Mouse (Mus musculus) spleen, postnatal 4 days (tissue): ENCODE results near the gene Ppp6r2.
A peak's percentile ranks its signal among the peaks of the same experiment; 100 is the strongest.

Experiments used
- DNase-seq, 2 experiments: peaks; one replicate each; pipeline ENCODE4 v3.0.0; 2022; ENCODE audit warnings: low spot score in 2 of 2

The Ppp6r2 gene

DNA sequence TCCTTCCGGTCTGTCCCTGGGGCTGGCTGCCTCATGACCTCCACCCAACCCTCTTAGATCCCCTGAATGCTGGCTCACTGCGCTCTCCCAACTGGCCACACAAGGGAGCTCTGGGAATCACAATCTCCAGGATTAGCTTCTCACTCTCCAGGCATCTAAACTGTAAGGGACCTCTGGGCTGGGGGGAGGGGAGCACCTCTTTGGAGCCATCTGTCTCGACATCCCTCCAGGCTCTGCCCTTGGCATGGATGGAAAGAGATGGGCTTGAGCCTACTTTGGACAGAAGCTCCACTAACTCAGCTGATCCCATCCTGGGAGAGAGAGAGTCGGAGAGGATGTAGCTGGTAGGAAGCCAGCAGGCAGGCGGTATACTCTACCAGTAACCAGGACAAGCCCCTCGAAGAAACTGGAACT, 29.0 kb upstream of the Ppp6r2 start:
- DNase-seq: no peak

DNA sequence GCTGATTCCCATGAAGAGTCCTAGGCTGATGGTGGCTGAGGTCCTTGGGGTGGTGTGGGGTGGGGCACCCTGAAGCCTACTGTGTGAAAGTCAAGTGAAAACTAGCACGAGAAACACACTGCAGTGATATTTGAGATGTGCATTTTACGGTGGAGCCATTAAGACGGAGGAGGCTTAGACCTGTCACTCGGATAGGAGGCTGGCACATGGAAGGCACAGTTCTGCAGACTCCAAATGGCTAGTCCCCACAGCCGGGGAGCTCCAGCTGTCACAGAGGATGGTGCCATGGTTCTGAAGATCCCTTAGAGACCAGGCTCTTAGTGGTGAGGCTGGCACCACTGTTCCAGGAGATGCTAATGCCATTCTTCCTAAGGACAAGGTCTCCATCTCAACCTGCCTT, 28.5 kb upstream of the Ppp6r2 start:
- no peak for DNase-seq

DNA sequence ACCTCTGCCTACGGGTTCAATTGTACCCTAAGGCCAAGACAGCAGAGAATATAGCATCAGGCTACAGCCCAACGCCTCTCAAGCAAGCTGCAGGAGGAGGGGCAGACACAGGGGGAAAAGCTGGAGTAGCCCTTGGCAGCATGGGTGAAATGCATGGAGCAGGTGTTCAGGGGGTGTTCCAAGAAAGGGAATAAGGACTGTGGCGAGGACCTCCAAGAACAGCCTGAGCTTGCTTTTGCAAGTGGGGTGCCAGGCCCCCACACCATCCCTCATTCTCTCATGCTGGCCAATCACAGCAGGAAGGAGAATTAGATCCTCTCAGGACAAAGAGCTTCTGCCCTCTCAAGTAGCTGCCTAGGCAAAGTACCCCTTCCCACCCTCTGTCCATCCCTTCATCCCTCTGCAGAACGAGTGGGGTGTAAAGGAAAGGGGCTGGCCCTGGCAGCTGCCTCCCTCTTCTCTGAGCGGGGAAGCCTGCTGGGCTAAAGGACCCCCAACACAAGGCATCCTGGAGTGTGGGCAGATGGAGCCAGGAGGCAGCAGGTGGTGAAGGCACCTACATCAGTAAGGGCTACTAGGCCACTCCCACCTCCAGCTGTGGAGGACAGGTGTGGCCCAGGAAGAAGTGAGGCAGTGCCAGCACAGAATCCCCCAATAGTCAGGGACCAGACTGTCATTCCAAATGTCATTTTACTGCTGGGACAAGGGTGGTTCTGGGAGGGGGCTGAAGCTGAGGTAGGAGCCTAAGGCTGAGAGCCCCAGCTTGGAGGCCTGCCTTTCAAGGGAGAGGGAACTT, 27.0 kb upstream of the Ppp6r2 start:
- DNase-seq: no peak

DNA sequence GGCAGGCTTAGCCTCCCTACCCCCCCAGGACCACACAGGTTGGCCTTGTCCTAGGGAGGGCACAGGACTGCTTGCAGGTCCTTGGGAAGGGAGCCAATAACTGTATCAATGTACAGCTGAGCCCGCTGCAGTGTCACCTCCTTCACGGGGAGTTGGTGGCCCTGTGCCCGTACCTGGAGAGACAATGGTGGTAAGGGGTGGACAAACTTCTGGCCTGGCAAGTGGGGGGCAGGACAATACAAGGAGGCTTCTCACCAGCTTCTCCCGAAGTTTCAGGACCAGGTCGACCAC, 26.5 kb upstream of the Ppp6r2 start:
- no peak for DNase-seq

DNA sequence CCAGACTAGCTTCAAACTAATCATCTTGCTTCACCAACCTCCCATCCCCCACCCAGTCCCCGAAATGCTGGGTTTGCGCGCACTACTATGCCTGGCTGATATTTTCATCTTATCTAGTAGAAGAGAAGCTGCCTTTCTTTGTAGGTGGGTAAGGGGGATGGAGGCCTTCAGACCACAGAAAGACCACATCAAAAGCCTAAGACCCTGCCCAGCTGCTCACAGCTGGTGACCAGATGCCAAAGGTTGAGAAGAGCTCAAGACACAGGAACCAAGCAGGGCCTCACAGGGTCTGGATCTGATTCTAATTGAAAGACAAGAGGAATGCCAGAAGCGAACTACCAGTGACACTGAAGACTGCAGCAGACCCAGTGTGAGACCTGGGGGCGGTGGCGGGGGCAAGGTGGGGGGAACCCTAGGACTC, 16.1 kb upstream of the Ppp6r2 start:
- DNase-seq: peak in 1 of 2 experiments; percentile 65

DNA sequence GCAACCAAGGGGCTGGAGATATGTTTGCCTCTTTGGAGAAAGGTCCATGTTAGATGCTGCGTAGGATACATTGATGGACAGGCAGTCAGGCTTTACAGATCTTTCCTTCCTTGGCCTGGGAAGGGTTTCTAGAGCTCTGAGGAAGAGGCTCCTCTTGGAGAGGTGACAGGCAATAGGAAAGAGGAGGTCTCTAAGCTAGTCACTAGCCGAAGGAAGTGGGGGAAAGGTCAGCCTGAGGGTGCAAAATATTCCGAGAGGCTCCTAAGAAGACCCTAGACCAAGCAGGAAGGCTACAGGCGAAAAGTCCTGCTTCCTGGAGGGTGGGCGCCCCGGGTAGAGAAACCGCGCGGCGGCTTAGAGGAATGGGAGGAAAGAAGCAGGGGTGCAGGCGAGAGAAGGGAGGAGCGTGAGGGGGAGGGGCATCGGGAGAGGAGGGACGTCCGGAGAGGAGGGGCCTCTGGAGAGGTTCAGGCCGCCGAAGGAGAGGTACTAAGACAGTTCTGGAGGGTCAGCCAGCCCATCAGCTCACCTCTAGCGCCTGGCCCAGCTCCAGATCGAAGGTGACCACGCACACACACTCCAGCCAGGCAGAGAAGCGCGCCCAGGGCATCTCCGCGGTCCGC, 15.6 kb upstream of the Ppp6r2 start:
- peak; percentile 91 to 93 for DNase-seq

DNA sequence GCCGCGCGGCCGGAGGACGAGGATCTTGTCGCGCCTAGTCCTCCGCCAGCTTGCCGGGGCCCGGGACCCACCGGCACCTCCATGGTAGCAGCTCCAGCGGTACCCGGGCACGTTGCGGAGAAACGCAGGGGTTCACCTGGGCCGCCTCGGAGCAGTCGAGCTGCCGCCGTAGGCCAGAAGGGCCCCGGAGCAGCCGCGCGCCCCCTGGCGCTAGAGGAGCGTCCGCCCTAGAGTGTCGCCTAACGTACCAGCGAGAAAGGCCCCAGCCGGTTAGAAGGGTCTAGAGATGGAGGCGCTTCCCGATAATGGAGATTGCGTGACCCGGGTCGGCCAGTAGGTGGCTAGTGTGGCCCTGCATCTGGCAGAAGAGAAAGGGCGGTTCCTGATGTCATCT, 15.0 kb upstream of the Ppp6r2 start, which contains the start of gene Dennd6b:
TSS of gene Dennd6b (minus strand) at position 184 of the 394 bp plus-strand sequence.
- peak; percentile 98 to 99 for DNase-seq

DNA sequence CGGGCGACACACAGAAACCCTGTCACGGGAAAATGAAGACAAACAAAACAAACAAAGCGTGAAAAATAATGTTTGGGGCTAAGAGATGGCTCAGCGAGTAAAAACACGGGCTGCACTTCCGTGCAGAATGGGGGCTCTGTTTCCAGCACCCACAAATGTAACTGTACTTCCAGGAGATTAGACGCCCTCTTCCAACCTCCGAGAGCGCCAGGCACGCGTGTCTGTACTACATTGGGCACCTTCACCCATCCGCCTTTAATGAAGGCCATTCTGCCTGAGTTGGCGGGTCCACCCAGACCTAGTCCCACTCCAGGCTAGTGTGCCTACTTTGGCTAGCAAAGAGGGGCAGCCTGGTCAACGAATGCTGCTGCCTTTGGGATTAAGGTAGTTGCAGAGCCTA, 14.3 kb upstream of the Ppp6r2 start:
- DNase-seq: peak in 1 of 2 experiments; percentile 61

DNA sequence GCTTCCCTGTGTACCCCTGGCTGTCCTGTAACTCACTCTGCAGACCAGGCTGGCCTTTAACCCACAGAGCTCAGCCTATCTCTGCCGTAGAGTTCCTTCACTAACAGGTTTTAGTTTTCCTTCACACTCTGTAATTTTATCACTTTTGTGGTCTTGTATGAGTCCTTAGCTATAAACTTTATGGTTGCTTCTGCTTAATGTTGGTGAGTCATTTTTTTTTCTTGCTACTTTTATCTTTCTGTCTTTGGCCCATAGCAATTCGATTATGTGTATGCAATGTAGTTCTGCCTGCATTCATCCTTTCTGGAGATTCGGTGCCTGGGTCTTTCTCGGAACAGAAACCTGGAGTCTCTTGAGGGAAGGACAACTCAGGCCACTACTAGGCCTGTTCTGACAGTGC, 3.9 kb upstream of the Ppp6r2 start:
- DNase-seq: no peak

DNA sequence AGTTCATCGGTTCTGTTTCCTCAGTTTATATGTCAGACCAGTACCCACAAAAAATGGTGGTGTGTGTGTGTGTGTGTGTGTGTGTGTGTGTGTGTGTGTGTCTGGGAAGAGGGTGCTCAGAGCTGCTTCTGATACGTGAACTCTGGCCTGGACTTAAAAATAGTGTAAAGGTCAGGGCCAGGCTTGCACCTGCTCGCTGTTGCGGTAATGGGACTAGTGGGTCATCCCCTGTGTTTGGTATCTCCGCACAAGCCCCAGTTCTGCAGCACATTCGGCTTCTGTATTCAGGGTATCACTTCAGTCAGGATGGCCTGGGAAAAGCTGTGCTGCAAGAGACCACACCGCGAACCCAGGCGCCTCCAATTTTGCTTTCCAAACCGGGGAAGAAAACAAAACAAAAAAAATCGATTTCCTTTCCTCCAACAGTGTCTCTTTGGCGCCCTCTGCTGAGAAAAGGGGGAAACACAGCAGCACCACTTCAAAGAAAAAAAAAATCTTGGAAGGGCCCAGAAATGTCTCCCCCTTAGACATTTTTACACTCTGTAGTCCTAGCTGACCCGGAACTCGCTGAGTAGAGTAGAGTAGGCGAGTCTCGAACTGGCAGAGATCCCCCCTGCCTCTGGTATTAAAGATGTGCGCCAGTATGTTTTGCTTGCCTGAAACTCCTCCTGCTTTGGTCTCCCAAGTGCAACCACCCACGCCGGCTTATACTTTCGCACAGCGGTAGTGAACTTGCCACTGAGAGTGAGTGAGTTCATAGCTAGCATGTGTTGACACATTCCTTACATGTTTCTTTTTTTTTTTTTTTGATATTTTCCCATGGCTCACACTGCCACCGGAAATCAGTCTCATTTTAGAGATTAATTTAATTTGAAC, 1.2 kb upstream of the Ppp6r2 start:
- DNase-seq: peak; percentile 90 to 97

DNA sequence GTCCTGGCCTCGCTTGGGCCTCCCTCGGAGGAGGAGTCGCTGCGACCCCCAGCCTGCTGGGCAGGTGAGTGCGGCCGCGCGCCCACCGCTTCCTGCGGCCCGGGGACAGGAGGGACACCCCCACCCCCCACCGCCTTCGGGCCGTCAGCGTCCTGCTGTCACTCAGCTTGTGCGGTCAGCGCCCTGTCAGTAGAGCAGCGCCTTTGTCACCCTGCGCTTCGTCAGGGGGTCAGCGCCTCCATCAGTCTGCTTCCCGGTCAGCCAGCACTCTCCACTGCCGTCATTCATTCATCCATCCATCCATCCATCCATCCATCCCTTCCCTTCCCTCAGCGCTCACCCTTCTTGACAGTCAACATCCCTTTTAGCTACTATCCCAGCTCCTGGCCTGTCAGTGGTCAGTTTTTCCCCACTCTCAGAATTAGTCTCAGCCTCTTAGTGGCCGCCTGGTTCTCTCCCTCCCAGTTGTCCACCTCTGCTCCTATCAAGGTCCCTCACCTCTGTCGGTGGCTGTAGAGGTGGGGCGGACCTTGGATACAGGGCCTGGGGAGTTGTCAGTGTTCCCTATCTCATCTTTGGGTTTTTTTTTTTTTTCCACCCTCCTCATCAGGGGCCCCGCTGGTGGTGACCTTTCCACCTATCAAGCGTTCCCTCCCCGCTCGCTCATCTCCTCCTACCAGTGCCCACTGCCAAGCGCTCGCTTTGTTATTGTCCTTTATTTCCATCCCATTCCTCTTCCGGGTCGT, 536 bp downstream of the Ppp6r2 start:
- DNase-seq: peak in 1 of 2 experiments; percentile 50

DNA sequence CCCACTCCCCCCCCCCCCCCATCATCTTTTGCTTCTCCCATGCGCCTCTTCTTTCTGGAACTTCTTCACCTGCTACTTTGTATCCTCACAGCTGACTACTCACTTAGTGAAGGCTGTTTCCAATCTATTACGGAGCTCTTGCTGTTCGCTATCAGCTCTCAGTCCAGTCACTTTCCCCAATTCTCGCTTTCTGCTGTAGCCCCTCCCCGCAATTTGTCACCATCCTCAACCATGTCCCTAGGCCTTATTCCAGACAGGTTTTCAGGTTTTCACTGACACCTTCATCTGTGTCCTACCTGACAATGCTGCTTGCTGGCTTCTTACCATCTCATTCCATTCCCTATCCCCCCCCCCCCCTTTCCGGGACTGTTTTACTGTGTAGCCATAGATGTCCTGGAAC, 1.1 kb downstream of the Ppp6r2 start:
- DNase-seq: peak in 1 of 2 experiments; percentile 55

DNA sequence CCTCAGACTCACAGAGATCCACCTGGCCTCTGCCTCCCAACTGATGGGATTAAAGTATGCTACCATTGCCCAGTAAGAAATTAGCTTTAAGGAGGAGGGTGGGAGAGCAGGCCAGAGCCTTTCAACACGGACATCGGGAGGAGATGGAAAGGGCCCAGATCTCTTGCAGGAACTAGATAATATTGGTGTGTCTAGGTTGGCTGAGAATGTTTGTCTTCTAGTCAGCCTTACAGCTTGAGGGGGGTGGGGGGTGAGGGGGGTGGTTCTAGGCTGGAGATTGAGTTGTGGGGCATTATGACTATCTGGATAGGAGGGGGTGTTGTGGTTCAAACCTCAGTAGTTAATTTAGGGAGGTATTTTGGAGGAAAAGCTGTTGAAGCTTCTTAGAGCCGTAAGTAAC, 2.2 kb downstream of the Ppp6r2 start:
- DNase-seq: peak in 1 of 2 experiments; percentile 54

DNA sequence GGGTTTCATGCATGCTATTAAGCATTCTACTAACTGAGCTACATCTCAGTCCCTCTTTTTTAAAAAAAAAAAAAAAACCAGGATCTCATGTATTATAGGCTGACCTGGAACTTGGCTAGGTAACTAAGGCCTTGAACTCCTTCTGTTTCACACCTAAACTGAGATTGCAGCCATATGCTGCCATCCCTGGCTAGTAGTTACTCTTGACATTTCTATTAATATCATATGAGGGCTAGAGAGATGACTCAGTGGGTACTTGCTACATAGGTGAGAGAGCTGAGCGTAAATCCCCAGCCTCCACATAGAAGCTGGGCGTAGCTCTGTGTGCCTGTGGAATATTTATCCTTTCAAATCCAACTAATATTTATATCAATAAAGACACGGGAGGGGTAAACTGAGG, 3.6 kb downstream of the Ppp6r2 start:
- DNase-seq: no peak

DNA sequence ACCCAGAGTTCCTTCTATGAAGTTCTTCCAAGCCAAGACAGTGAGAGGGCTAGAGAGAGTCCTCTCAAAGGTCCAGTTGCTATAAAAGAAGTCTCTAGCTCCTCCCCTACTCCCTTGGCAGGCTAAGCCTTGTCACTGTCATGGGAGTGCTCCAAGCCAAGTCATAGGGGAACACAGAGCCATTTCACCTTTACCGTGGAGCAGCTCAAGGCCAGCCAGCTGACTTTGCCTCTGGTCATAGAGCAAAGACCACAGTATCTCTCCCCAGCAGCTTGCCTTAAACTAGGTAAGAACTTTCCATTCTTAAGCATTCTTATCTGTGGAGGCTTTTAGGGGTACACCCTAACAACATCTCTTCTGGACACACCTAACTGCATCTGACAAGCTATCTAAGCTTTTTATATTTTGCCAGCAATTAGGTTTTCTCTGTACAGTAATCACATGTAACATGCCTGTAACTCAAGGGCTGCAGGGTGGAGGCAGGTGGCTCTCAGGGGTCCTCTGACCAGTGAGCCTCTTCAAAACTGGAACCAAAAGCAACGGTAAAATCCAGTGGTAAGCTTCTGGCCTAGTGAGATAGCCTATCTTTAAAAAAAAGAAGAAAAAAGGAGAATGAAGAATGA, 4.4 kb downstream of the Ppp6r2 start:
- peak; percentile 35 to 62 for DNase-seq

DNA sequence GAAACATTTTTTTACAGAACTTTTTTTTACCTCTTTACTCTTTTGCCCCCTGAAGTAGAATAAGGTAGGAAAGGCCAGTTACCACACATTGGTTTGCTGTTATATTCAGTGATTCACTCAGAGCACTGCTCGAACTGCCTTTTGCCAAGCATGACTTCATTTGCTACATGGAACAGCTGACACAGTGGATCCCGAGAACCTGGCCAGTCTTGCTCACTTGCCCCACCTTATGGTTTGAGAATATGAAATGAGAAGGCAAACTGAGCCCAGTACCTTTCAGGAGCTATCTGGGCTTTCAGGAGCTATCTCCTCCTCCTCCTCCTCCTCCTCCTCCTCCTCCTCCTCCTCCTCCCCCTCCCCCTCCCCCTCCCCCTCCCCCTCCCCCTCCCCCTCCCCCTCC, 22.2 kb downstream of the Ppp6r2 start:
- DNase-seq: no peak

DNA sequence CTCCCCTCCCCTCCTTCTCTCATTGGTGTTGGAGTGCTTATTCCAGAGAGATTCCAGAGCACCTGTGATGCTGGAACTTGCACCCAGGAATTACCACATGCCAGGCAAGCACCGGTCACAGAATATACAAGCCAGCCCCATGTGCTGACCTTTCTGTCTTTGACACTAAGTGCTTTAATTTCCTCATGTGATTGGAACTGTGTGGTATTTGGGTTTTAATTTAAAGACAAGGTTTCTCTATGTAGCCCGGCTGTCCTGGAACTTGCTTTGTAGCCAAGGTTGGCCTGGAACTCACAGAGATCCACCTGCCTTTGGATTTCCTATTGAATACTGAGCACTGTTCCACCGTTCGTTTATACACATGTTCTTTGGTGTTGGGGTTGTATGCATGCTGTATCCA, 22.7 kb downstream of the Ppp6r2 start:
- no peak for DNase-seq

DNA sequence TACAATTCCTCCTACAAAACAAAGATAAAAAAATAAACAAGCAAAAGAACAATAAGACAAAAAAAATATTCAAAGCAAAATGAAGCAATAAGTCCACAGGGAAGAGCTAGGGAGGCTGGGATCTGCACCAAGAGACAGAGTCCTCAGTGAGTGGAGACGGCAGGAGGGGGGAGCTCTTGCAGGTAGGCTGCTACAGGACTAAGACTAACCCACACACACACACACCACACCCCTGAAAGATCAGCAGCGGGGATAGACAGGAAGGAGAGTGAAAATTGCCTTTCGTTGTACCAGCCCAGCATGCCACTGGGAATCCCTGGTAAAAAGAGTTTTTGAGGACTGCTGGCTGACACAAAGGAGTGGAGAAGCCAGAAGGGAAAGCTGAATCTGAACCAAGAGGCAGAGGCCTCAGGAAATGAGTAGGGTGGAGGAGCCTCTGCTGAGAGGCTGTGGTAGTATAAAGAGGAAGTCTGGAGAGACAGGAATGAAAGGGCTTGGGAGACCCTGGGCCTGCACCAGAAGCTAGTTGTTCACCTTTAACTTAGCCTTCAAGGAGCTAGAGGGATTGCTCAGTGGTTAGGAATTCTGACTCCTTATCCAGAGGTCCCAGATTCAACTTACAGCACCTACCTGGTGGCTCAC, 28.5 kb downstream of the Ppp6r2 start:
- DNase-seq: no peak

DNA sequence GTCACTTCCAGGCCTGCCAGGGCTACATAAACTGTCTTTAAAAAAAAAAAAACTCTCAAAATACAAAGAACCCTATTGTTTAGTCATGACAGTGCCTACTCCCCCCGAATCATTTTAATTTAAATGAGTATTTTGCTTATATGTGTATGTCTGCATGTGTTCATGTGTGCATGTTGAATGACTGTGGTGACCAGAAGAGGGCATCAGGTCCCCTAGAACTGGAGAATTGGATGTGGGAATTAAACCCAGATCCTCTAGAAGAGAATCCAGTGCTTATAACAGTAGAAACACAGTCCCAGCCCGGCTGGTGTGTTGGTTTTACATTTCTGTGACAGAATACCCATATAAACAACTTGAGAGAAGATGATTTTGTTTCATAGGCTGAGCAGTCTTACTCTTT, 29.7 kb downstream of the Ppp6r2 start:
- no peak for DNase-seq

DNA sequence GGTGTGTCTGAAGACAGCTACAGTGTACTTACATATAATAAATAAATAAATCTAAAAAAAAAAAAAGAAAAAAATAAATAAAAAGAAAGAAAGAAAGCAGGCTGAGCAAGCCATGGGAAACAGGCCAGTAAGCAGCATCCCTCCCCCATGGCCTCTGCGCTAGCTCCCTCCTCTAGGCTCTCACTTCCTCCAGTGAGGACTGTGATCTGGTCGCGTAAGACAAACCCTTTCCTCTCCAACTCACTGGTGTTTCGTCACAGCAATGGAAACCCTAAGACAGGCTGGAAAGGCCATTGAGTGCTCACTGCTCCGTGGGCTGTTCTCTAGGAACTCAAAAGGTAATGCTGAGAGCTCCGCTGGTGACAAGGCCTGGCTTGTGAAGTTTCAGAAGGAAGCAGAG, 37.7 kb downstream of the Ppp6r2 start:
- DNase-seq: no peak

DNA sequence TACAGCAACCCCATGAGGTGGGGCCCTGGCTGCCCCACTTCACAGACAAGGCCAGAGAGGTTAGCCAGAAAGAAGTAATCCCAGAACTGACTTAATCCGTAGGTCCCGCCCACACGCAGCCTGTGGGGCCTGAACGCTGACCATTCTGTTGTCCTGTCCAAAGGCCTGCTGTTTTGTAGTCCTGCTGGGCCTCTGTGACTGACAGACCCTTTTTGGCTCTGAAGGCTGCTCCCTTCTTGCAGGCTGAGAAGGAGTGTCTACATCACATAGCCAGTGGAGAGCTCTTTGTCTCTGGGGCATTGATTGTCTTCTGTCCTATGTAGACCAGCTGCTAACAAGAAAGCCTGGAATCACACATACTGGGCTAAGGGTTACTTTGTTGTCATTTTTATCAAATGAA, 44.0 kb downstream of the Ppp6r2 start:
- no peak for DNase-seq
